Mouse (Mus musculus) ZHBTc4 (cell line): ENCODE results near the gene Abr.

Experiments used
- DNase-seq: peaks from one replicate; pipeline ENCODE4 v3.0.0-alpha.2; 2011; ENCODE audit warnings: low read depth, low spot score

The Abr gene

DNA sequence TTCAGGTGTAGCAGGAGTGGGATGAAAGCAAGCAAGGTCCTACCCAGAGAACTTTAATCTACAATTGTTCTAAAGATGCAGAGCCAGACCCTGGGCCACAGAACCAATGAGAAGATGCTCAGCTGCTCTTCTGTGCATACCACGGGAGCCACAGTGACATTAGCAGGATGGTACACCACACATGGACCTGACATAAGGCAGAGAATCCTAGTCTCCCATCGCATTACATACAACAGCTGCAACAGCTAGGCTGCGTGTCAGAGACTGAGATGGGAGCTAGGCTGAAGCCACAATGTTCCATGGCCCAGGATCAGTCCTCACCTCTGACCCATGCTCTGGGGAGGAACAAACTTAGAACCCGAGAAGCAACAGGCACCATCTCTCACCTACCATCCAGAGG lies 104.0 kb downstream of the Abr start:
- no peak for DNase-seq

DNA sequence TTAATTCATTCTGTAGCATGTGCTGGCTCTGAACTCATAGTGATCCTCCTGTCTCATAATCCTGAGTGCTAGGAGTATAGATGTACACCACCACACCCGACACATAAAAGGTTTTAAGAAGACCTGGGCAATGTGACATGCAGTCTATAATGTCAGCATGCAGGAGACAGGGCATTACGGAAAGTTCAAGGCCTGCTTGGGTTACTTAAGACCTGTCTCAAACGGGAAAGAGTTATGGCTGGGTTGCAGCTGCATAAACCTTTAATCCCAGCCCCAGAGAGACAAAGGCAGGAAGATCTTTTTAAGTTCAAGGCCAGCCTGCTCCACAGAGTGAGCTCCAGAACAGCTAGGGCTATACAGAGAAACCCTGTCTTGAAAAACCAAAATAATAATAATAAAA lies 105.2 kb downstream of the Abr start:
- DNase-seq: no peak

DNA sequence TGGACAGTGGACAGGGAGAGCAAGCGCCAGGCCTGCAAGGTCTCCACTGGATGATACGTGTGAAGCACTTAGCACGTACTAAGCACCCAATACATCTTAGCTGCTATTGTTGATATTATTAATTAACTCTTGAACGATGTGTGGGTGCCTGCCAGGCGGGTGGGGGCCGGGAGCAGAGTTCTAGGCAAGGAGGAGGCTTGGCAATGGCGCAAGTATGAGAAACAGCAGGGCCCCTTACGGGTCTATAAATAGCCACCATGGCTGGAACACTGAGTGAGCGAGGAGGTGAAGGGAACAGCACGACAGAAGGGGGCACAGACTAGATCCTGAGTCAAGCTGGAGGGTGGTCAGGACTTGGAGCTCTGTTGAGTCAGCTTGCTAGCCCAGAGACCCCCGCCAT lies 107.0 kb downstream of the Abr start:
- DNase-seq: no peak

- peak; percentile 83 for DNase-seq
Measured at GRCm38 (mm10) chr11:76510977-76511376, 111.1 kb downstream of the Abr start.

- DNase-seq: no peak
Measured at GRCm38 (mm10) chr11:76509751-76510723, 112.1 kb downstream of the Abr start.

DNA sequence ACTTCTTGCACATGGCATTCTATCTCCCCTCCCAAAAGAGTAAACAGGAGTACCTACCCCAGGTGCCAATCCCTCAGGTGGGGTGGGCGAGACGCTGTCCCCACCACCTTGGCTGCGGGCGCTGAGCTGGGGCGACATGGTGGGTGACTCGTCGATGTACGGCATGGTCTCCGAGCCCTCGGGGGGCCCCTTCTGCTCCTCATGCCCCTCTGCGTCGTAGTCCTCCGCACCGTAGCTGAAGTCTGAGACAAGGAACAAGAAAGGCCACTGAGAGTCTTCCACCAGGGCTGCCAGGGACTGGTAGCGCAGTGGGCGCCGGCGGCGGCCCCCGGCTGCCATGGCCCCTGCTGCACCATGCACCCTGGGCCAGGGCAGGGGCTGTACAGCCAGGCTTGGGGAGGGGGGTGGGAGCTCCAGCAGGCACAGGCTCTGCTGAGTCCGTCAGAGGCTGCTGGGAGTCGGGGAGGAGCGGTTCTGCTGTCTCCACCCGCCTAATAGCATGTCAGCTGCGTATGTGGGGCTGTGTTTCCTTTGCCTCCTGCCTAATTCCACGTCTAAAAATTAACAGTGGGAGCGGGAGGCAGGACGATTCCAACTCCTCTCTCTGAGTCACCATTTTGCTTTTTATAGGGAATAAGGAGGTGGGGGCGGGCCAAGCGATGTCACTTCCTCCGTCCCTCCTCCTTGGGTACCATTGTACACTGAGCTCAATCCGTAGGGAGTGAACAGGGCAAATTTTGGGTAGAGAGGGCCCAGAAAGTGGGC lies 113.1 kb downstream of the Abr start:
- no peak for DNase-seq

DNA sequence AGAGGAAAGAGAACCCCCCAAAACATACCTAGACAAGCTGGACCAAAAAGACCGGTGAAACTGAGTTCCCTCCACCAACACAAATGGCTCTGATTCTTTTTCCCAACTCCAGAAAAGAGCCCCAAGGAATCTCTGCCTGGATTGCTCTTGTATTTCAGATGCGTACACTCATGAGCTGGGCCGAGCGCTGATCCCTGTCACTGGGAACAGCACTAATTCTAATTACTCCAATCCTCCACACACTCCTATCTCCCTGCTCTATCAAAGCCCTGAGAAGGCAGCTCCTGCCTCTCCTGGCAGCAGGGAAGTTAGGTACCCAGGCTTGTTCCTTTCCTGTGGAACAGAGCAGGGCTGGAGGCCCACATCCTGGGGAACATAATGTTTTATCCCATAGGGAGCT lies 114.0 kb downstream of the Abr start:
- no peak for DNase-seq

- no peak for DNase-seq
Measured at GRCm38 (mm10) chr11:76507302-76508124, 114.6 kb downstream of the Abr start.

GRCm38 (mm10) chr11:76506514-76507228 lies 115.4 kb downstream of the Abr start:
- DNase-seq: peak; percentile 78

- no peak for DNase-seq
Measured at GRCm38 (mm10) chr11:76505106-76505505, 117.0 kb downstream of the Abr start.

DNA sequence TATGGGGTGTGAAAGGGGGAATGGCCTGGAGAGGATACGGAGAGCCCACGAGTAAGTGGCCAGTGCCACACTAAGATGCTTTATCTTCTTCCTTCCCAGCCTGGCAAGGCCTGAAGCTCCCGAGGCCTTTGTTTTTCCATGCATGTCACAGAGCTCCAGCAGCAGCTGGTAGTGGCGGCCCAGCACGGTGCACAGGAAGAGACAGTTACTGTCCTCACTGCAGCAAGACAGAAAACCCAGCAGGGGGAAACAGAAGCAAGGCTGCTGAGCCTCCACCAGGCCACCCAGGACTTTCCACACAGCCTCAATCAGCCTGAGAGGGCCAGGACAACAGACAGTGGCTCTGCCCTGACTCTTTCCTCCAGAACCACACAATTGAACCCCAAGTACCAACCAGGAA lies 118.1 kb downstream of the Abr start:
- no peak for DNase-seq

DNA sequence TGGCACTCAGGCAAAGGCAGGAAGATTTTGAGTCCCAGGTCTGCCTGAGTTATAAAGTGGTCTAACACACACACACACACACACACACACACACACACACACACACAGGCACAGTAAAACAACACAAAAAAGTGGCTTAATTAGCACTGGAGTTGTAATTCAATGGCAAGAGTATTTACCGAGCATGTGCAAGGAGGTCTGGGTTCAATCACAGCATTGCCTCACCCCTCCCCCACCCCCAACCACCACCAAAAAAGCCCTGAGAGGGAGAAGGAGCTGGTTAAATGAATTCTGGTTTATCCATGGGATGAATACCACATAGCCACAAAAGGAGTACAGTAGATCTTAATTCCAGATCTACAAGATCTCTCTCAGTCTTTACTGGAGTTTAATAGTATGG lies 122.1 kb downstream of the Abr start:
- peak; percentile 25 for DNase-seq

GRCm38 (mm10) chr11:76499564-76499963 lies 122.5 kb downstream of the Abr start:
- DNase-seq: peak; percentile 33

DNA sequence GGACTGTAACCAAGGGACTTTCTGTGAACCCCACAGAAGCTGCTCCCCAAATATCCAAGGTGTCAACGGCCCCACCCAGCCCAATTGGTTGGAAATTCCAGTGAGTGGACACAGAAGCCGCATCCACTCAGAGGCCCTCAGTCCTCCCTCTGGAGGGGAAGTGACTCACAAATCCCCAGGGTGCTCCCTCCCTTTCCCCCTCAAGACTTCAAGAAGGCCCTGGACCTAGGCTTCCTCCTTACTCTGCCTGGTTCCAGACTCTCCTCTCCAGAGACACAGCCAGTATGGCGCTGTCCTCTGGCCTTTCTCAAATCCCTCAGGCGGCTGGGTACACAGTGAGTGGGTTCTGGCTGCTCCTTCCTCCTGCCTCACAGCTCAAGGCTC lies 124.4 kb downstream of the Abr start:
- no peak for DNase-seq

- no peak for DNase-seq
Measured at GRCm38 (mm10) chr11:76497066-76497768, 124.9 kb downstream of the Abr start.

GRCm38 (mm10) chr11:76496086-76496771 lies 125.9 kb downstream of the Abr start:
- peak; percentile 65 for DNase-seq

GRCm38 (mm10) chr11:76495127-76496028 lies 126.7 kb downstream of the Abr start:
- no peak for DNase-seq

GRCm38 (mm10) chr11:76494360-76495126 lies 127.6 kb downstream of the Abr start:
- peak; percentile 51 for DNase-seq
